Mouse (Mus musculus) liver, embryonic 14.5 days (tissue): ENCODE measurements around the gene Mtmr4.

Experiments used
- CTCF ChIP-seq: IDR thresholded peaks from 2 replicates; pipeline ENCODE4 v1.5.1; 2016; ENCODE audit warnings: antibody characterized with exemption, low read depth, control low read depth
- EP300 ChIP-seq: IDR thresholded peaks from 2 replicates; pipeline ENCODE4 v1.6.1; 2016; ENCODE audit warnings: antibody characterized with exemption, low read depth

- no peak for TF ChIP-seq EP300
- TF ChIP-seq CTCF: no peak
These were observed 67.3 kb downstream of the Mtmr4 start for GRCm38 (mm10) chr11:87659216-87659615.
